Comparison of ENCODE assay signal across 21 mouse cellular contexts in the genomic region with DNA sequence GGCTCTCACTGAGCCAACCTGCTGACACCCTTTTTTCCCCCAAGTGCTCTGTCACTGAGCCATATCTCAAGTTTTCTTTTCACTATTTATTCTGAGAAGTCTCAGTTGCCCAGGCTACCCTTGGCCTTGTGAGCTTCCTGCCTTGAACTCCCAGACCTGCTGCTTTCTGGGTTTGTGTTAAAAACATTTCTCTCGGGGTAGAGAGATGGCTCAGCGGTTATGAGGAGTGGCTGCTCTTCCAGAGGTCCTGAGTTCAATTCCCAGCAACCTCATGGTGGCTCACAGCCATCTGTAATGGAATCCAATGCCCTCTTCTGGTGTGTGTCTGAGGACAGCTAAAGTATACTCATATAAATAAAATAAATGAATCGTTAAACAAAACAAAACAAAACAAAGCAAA. TPM values are rescaled to one million over a fixed set of nuclear protein-coding genes. Genes with fewer than 3 reads are reported as not detected.
DNase-seq lines count a peak whose midpoint lies in the region; ATAC-seq and TF ChIP-seq lines count a peak whose summit lies in the region.
"Had no signal": no experiment of that assay in that cellular context is flagged by ENCODE, and none has a peak within 500 bp of the region (broad histone marks: within the 10 kb centered on the region; RNA-seq: fewer than 3 reads in every experiment).

No protein-coding gene starts in this region.

- H3K4me2 ChIP-seq in liver, embryonic 12.5 days = no peak overlapping the region
- H3K4me2 ChIP-seq in liver, embryonic 11.5 days = no peak overlapping the region
- H3K4me2 ChIP-seq in liver, embryonic 15.5 days = no peak overlapping the region
- H3K4me2 ChIP-seq in hindbrain, embryonic 16.5 days (ENCODE audit: low read length) = no peak overlapping the region
- H3K4me2 ChIP-seq: embryonic facial prominence, embryonic 12.5 days; forebrain, embryonic 12.5 days; heart, embryonic 11.5 days; heart, embryonic 15.5 days; hindbrain, embryonic 14.5 days had no signal

- no peak for TF ChIP-seq CTCF in bone marrow macrophage, adult 2 months (IDR thresholded peaks at IDR 0.05; ENCODE audit: low read depth, low read length)

- no peak for DNase-seq in liver, embryonic 11.5 days (ENCODE audit: low spot score)
- DNase-seq in lung, postnatal 4 days = no peak
- no peak for DNase-seq in neural tube, embryonic 10.5 days (ENCODE audit: extremely low spot score, low spot score)
- DNase-seq: adrenal gland, adult 8-10 months; adrenal gland, postnatal 36 days; cerebellum, adult 11-12 months; cerebellum, adult 9-10 months; cerebellum, postnatal 25 days; gastrocnemius, postnatal 10 days; heart, adult 2 months had no signal

- no peak overlapping the region for H3K9ac ChIP-seq in liver, embryonic 12.5 days
- no peak overlapping the region for H3K9ac ChIP-seq in liver, embryonic 11.5 days (ENCODE audit: low read depth, low read length)
- H3K9ac ChIP-seq in liver, embryonic 15.5 days = no peak overlapping the region
- no peak overlapping the region for H3K9ac ChIP-seq in hindbrain, embryonic 16.5 days (ENCODE audit: low read depth, low read length)
- H3K9ac ChIP-seq: embryonic facial prominence, embryonic 12.5 days; forebrain, embryonic 12.5 days; heart, embryonic 15.5 days; hindbrain, embryonic 14.5 days had no signal

- no peaks in the 10 kb centered on the region for H3K9me3 ChIP-seq in liver, embryonic 12.5 days (replicated peaks)
- no peaks in the 10 kb centered on the region for H3K9me3 ChIP-seq in liver, embryonic 11.5 days (ENCODE audit: control insufficient read depth, low read length)
- H3K9me3 ChIP-seq in liver, embryonic 15.5 days (replicated peaks) = no peaks in the 10 kb centered on the region
- no peaks in the 10 kb centered on the region for H3K9me3 ChIP-seq in hindbrain, embryonic 16.5 days (ENCODE audit: control insufficient read depth, low read length)
- H3K9me3 ChIP-seq: embryonic facial prominence, embryonic 12.5 days; forebrain, embryonic 12.5 days; heart, embryonic 15.5 days; hindbrain, embryonic 10.5 days had no signal

- H3K4me3 ChIP-seq in liver, embryonic 12.5 days = no peak overlapping the region
- no peak overlapping the region for H3K4me3 ChIP-seq in liver, embryonic 11.5 days (ENCODE audit: low read depth, low read length)
- H3K4me3 ChIP-seq in bone marrow macrophage, adult 2 months (ENCODE audit: insufficient read depth, low read length) = no peak overlapping the region
- H3K4me3 ChIP-seq in liver, embryonic 15.5 days (replicated peaks) = no peak overlapping the region
- H3K4me3 ChIP-seq in hindbrain, embryonic 16.5 days (ENCODE audit: low read length) = no peak overlapping the region
- H3K4me3 ChIP-seq: embryonic facial prominence, embryonic 12.5 days; forebrain, embryonic 12.5 days; heart, adult 2 months; heart, embryonic 15.5 days; hindbrain, embryonic 10.5 days had no signal

- peak overlapping the region; percentile 64 for H3K27ac ChIP-seq in liver, embryonic 12.5 days
- no peak overlapping the region for H3K27ac ChIP-seq in liver, embryonic 11.5 days (ENCODE audit: low read depth, low read length)
- peak overlapping the region; percentile 71 for H3K27ac ChIP-seq in bone marrow macrophage, adult 2 months (ENCODE audit: insufficient read depth, low read depth, low read length)
- H3K27ac ChIP-seq in liver, embryonic 15.5 days (replicated peaks) = 0 out of 2 replicates have a peak overlapping the region, but pooled peaks have one; percentile 14
- H3K27ac ChIP-seq in hindbrain, embryonic 16.5 days (ENCODE audit: low read depth, low read length) = no peak overlapping the region
- H3K27ac ChIP-seq: embryonic facial prominence, embryonic 12.5 days; forebrain, embryonic 12.5 days; heart, adult 2 months; heart, embryonic 15.5 days; hindbrain, embryonic 10.5 days; hindbrain, embryonic 14.5 days had no signal

- peaks cover 40% of the 10 kb centered on the region for H3K4me1 ChIP-seq in liver, embryonic 12.5 days
- H3K4me1 ChIP-seq in liver, embryonic 11.5 days (replicated peaks; ENCODE audit: control insufficient read depth, insufficient read depth, low read length) = peaks cover 5% of the 10 kb centered on the region; the same call in 1 of the 2 replicates
- peaks cover 48% of the 10 kb centered on the region for H3K4me1 ChIP-seq in bone marrow macrophage, adult 2 months (ENCODE audit: control insufficient read depth, insufficient read depth, low read length)
- peaks cover 22% of the 10 kb centered on the region for H3K4me1 ChIP-seq in liver, embryonic 15.5 days (replicated peaks)
- H3K4me1 ChIP-seq in hindbrain, embryonic 16.5 days (ENCODE audit: control insufficient read depth, insufficient read depth, low read depth, low read length) = no peaks in the 10 kb centered on the region
- H3K4me1 ChIP-seq: embryonic facial prominence, embryonic 12.5 days; forebrain, embryonic 12.5 days; heart, embryonic 15.5 days; hindbrain, embryonic 10.5 days had no signal

- no peaks in the 10 kb centered on the region for H3K36me3 ChIP-seq in liver, embryonic 12.5 days
- H3K36me3 ChIP-seq in liver, embryonic 11.5 days (ENCODE audit: control insufficient read depth, insufficient read depth, low read length) = no peaks in the 10 kb centered on the region
- H3K36me3 ChIP-seq in liver, embryonic 15.5 days (replicated peaks) = no peaks in the 10 kb centered on the region
- H3K36me3 ChIP-seq in hindbrain, embryonic 16.5 days (ENCODE audit: control insufficient read depth, insufficient read depth, low read length) = no peaks in the 10 kb centered on the region
- H3K36me3 ChIP-seq: embryonic facial prominence, embryonic 12.5 days; forebrain, embryonic 12.5 days; heart, embryonic 15.5 days; hindbrain, embryonic 10.5 days had no signal

- no peak for TF ChIP-seq POLR2A in bone marrow macrophage, adult 2 months (IDR thresholded peaks at IDR 0.05; ENCODE audit: borderline replicate concordance, low read depth, low read length)

- 74% methylated on average over 3 of the region's 3 CpGs for WGBS in liver, embryonic 12.5 days (ENCODE audit: insufficient replicate concordance)
- WGBS in liver, embryonic 11.5 days = 76% methylated on average over 3 of the region's 3 CpGs
- 66% methylated on average over 3 of the region's 3 CpGs for WGBS in liver, embryonic 15.5 days (ENCODE audit: insufficient replicate concordance)
- 86% methylated on average over 3 of the region's 3 CpGs for WGBS in hindbrain, embryonic 16.5 days

- no peak for ATAC-seq in liver, embryonic 12.5 days
- ATAC-seq in liver, embryonic 11.5 days (replicated peaks; ENCODE audit: low FRiP score) = no peak
- ATAC-seq in liver, embryonic 15.5 days (ENCODE audit: insufficient read depth) = no peak
- no peak for ATAC-seq in hindbrain, embryonic 16.5 days
- ATAC-seq: forebrain, embryonic 16.5 days had no signal

- no peaks in the 10 kb centered on the region; the same call in 1 of the 2 replicates for H3K27me3 ChIP-seq in liver, embryonic 12.5 days (replicated peaks)
- no peaks in the 10 kb centered on the region for H3K27me3 ChIP-seq in liver, embryonic 11.5 days (replicated peaks; ENCODE audit: control insufficient read depth, insufficient read depth, low read length)
- no peaks in the 10 kb centered on the region for H3K27me3 ChIP-seq in liver, embryonic 15.5 days
- no peaks in the 10 kb centered on the region for H3K27me3 ChIP-seq in hindbrain, embryonic 16.5 days (replicated peaks; ENCODE audit: control insufficient read depth, insufficient read depth, low read length)
- H3K27me3 ChIP-seq: embryonic facial prominence, embryonic 12.5 days; forebrain, embryonic 12.5 days; heart, embryonic 15.5 days had no signal

RNA-seq across cellular contexts. Expression of gene Abcc1, which starts 9.1 kb away (rescaled TPM):
- polyA plus RNA-seq in liver, embryonic 12.5 days (2016; fragmentation: Nextera tagmentation; extraction: Ambion mirVana) = 6.2 and 6.6 TPM in 2 replicates
- polyA plus RNA-seq in liver, embryonic 11.5 days (2014; fragmentation: Nextera tagmentation; extraction: Ambion mirVana) = 9.8 and 10.0 TPM in 2 replicates
- polyA plus RNA-seq in bone marrow macrophage, adult 2 months (2012; ENCODE audit: insufficient read depth, insufficient read length, missing spikeins) = 105 and 110 TPM in 2 replicates
- 2.2 and 2.3 TPM in 2 replicates for polyA plus RNA-seq in liver, embryonic 15.5 days (2015; fragmentation: Nextera tagmentation; extraction: Ambion mirVana)
- 8.9 and 10.0 TPM in 2 replicates for polyA plus RNA-seq in hindbrain, embryonic 16.5 days (2015; fragmentation: Nextera tagmentation; extraction: Ambion mirVana)

RNA-seq across cellular contexts. Expression of gene Fopnl, which starts 35.0 kb away (rescaled TPM):
- polyA plus RNA-seq in liver, embryonic 12.5 days (2016; fragmentation: Nextera tagmentation; extraction: Ambion mirVana) = 81.9 and 85.5 TPM in 2 replicates
- 106 and 107 TPM in 2 replicates for polyA plus RNA-seq in liver, embryonic 11.5 days (2014; fragmentation: Nextera tagmentation; extraction: Ambion mirVana)
- 42.1 and 52.6 TPM in 2 replicates for polyA plus RNA-seq in bone marrow macrophage, adult 2 months (2012; ENCODE audit: insufficient read depth, insufficient read length, missing spikeins)
- 58.9 and 62.8 TPM in 2 replicates for polyA plus RNA-seq in liver, embryonic 15.5 days (2015; fragmentation: Nextera tagmentation; extraction: Ambion mirVana)
- 192 and 195 TPM in 2 replicates for polyA plus RNA-seq in hindbrain, embryonic 16.5 days (2015; fragmentation: Nextera tagmentation; extraction: Ambion mirVana)

Comparison
In these comparisons a context has a peak if more than half of its experiments do, and no peak if none do; other contexts are left out.
1. H3K27ac ChIP-seq: peak in liver, embryonic 12.5 days (single experiment), bone marrow macrophage, adult 2 months (single experiment) and liver, embryonic 15.5 days (single experiment); none in liver, embryonic 11.5 days (single experiment) and hindbrain, embryonic 16.5 days (single experiment).